Mouse (Mus musculus) lung, postnatal 0 days (tissue): ENCODE measurements around the gene Tekt4.

Experiments
- CTCF ChIP-seq: IDR thresholded peaks from 2 replicates; pipeline ENCODE4 v1.5.1; 2016; ENCODE audit warnings: antibody characterized with exemption, mild to moderate bottlenecking
- EP300 ChIP-seq: IDR thresholded peaks from 2 replicates; pipeline ENCODE4 v1.6.1; 2016; ENCODE audit warnings: antibody characterized with exemption, mild to moderate bottlenecking, control low read depth

- no peak for TF ChIP-seq CTCF
- TF ChIP-seq EP300 = no peak
Observed at GRCm38 (mm10) chr17:25454272-25454671, at the start of gene Tekt4.
